Mouse (Mus musculus): Measurements from ENCODE around the gene Pop7.

The Pop7 gene

DNA sequence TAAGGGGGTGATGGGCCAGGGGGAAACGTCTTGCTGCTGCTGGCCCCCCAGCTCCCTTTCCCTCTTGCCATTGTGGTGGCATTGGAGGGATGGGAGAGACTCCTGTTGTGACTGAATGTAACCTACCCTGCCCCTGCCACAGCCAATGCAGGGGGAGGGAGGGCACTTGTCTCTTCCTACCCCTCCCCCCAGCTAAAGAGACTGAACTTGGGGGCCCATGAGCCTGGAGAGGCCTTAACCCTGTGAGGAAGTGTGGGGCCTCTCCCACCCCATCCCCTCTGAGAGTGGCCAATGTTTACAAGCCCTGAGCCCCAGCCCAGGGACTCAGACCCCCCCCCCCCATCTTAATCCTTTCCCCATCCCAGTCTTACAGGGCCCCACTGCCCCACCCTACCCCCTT, 25.1 kb upstream of the Pop7 start:
- DNase-seq (ENCODE audit: low spot score) = no peak

GRCm38 (mm10) chr5:137526192-137526936, 24.0 kb upstream of the Pop7 start:
- DNase-seq (ENCODE audit: low spot score) = no peak

DNA sequence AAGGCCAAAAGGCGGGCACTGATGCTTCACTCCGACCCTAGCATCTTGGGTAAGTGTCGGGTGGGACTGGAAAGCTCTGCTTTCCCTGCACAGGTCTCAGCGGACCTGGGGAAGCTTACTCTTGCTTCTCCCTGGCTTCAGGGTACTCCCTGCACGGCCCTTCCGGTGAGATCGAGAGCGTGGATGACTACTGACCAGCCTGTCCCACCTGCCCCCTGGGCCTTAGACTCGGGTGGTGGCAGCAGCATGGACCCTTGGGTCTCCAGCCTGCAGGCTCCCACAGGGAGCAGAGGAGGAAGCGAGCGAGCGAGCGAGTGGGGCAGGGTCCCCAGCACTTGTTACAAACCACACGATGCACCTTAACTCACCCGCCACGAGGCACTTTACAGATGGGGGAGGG, 23.2 kb upstream of the Pop7 start:
- DNase-seq (ENCODE audit: low spot score) = no peak

DNA sequence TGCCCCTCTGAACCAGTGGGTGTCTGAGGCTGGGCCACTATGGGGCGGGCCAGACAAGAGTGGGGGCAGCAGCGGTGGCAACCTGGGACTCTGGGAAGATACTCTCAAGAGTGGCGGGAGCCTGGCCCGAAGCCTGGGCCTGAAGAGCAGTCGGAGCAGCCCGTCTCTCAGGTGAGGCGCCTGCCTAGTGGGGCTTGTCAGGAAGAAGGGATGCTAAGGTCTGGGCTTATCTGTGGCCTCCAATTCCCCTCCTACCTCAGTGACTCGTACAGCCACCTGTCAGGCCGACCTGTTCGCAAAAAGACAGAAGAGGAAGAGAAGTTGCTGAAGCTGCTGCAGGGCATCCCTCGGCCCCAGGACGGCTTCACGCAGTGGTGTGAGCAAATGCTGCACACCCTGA, 22.4 kb upstream of the Pop7 start:
- DNase-seq (ENCODE audit: low spot score) = no peak

DNA sequence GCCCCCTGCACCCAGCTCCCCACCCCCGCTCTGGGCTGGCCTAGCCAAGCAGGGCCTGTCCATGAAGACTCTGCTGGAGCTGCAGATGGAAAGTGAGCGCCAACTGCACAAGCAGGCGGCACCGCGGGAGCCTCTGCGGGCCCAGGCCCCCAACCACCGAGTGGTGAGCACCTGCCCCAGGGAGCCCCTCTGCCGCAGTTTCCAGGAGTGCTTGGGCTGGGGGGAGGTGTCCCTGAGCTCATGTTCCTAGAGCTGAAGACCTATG, 21.9 kb upstream of the Pop7 start:
- no peak for DNase-seq (ENCODE audit: low spot score)

GRCm38 (mm10) chr5:137523396-137524250, 21.3 kb upstream of the Pop7 start:
- no peak for DNase-seq (ENCODE audit: low spot score)

GRCm38 (mm10) chr5:137522711-137523110, 20.4 kb upstream of the Pop7 start:
- no peak for DNase-seq (ENCODE audit: low spot score)

GRCm38 (mm10) chr5:137521861-137522260, 19.5 kb upstream of the Pop7 start:
- DNase-seq (ENCODE audit: low spot score) = no peak

GRCm38 (mm10) chr5:137519691-137520550, 17.6 kb upstream of the Pop7 start:
- no peak for DNase-seq (ENCODE audit: low spot score)

- DNase-seq (ENCODE audit: low spot score) = no peak
Observed at GRCm38 (mm10) chr5:137518436-137518835, 16.1 kb upstream of the Pop7 start, which contains the start of gene Gigyf1. Gigyf1 (plus strand) TSS chr5:137518548.

DNA sequence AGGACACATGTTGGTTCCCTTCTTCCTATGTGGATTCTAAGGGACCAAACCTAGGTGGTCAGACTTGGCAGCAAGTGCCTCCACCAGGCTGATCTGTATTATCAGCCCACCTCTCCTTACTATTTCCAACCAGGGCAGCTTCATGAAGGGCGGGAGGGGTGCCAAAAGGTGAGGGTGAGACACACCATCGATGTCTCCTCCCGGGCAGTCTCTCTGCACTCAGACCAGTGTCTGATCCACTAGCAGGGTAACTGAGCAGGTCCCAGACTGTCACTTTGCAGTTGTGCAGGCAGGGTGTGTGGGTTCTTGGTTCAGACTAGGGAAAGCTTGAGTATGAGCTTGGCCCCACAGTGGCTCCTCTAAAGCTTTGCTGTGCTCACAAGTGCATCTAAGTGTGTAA, 12.5 kb upstream of the Pop7 start:
- no peak for DNase-seq (ENCODE audit: low spot score)

DNA sequence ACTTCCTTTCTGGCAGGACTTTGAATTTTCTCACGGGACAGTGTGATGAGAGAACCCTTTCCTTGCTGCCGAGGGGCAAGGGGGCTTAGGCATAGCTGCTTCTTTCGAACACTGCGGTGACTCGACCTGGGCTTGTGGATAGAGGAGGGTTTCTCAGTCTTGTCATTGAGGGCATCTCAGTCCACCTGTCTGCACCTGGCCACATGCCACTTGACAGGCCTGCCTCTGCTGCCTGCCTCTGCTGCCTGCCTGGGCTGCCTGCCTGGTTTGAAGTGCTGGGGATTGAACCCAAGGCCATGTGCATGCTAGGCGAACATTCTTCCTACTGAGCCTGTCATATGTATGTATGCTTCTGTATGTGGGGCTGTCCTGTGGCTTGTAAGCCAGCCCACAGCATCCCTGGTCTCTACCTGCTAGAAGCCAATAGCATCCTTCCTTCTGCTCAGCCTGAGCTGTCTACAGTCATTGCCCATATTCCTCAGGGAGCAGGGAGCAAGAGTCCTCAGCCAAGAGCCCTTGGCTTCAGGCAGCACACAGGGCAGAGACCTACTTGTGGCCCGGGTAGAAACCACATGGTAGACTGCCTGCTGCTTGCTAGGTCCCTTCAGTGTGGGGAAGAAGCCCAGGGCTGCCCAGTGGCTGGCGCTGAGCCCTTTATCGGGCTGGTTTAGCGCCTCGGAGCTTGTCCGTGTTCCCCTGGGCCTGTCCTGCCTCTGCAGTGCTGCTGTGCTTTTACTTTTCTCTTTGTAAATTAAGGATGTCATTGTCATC, 11.8 kb upstream of the Pop7 start:
- DNase-seq (ENCODE audit: low spot score) = no peak

GRCm38 (mm10) chr5:137512847-137513794, 10.8 kb upstream of the Pop7 start:
- DNase-seq (ENCODE audit: low spot score) = no peak

GRCm38 (mm10) chr5:137511706-137512105, 9.4 kb upstream of the Pop7 start:
- DNase-seq (ENCODE audit: low spot score) = no peak

- DNase-seq (ENCODE audit: low spot score) = no peak
Observed at GRCm38 (mm10) chr5:137510573-137511390, 8.5 kb upstream of the Pop7 start.

DNA sequence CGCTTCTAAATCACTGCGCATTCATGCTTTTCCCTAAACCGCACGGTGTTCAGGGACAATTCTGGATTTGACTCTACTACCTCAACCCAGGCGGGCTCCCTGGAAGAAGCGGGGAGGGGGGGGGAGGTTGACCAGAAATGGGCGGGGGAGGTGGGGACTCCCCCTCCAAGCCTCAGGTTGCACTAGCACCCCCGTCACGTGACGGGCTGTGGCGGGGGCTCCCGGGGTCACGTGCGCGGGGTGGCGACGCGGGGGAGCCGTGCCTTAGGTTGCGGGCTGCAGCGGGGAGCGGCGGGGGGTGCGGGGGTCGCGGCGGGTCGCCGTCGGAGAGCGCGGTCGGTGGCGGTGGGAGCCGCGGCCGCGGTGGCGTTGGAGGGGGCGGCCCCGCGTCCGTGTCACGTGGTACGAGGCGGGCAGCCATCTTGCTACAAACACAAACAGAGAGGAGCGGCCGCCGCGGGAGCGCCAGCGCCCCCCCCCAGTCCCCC, 7.7 kb upstream of the Pop7 start:
- no peak for DNase-seq (ENCODE audit: low spot score)

DNA sequence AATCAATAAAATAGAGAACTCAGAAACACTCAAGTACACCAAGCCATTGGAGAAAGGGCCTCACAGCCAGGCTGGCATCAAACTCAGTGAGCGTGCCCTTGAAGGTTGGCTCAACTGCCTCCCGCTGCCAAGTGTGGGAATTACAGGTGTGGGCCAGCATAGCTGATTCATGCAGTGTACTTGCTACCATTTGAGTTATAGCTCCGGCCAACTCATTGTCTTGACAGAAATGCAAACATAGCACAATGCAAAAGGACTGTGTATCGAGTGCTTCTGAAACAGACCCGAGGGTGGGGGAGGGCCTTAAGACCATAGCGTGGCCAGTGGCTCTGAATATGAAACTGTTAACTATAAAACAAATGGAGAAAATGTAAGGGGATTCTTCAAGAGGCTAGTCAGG, 1.7 kb upstream of the Pop7 start:
- DNase-seq (ENCODE audit: low spot score) = no peak

GRCm38 (mm10) chr5:137502667-137503110, 371 bp upstream of the Pop7 start:
- DNase-seq (ENCODE audit: low spot score) = peak; percentile 84

GRCm38 (mm10) chr5:137500186-137500585, 2.1 kb downstream of the Pop7 start:
- DNase-seq (ENCODE audit: low spot score) = no peak

- no peak for DNase-seq (ENCODE audit: low spot score)
Observed at GRCm38 (mm10) chr5:137493831-137494230, 8.5 kb downstream of the Pop7 start.
